Mouse (Mus musculus) liver, adult 2 months (tissue): Measurements from ENCODE around the gene Pou2f3.

ENCODE experiments used
- CTCF ChIP-seq: fragments of 200-500 bp; IDR thresholded peaks from 2 replicates; pipeline ENCODE4 v1.5.1; 2011; ENCODE audit warnings: low read depth, low read length, control low read depth
- POLR2A ChIP-seq: fragments of 200-500 bp; IDR thresholded peaks from 2 replicates; pipeline ENCODE4 v1.6.1; 2011; ENCODE audit warnings: low read length, control low read depth; ENCODE audit not compliant: insufficient read depth; ENCODE audit errors: extremely low read depth

DNA sequence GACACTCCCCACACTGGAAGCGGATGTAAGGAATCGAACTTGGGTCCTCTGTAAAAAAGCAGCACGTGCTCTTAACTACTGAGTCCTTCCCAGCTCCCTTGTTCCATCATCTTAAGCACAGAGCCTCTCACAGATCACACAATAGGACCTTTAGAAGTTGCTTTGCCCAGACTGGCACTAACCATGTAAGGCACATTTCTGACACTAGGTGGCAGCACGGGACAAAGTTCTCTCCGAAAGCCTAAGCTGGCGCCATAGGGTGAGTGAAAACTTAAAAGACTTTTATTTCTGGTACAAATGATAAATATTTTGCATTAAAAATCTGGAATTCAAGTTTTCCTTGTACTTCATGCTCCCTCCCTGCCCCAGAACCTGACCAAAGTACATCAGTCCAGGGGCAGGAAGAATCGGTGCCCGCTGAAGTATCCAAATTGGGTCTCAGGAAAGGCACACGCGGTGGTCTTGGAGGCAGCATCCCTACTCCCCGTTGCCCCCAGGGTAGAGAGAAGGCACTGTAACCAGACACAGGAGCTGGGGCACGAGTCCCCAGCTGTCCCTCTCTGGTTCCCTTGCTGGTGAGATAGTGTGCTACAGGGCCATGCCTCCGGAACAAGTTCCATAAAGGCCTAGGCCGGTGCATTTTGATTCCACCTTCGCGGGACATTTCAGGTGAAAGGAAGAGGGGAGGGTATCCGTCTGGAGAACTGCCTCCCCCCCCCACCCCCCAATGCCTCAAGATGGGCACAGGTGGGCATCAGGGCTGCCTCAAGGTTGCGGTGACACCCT lies 11.7 kb upstream of the Pou2f3 start:
- TF ChIP-seq CTCF (peak; percentile 68), POLR2A (no peak)
